Mouse (Mus musculus) testis, adult 2 months (tissue): ENCODE measurements around the gene Aox2.

Source experiments
- CTCF ChIP-seq: fragments of 200-500 bp; IDR thresholded peaks from 2 replicates; pipeline ENCODE4 v1.5.1; 2012; ENCODE audit warnings: low read depth, mild to moderate bottlenecking, inconsistent platforms, low read length, moderate library complexity; ENCODE audit not compliant: control insufficient read depth, insufficient read depth, insufficient replicate concordance
- POLR2A ChIP-seq: fragments of 200-500 bp; IDR thresholded peaks from 2 replicates; pipeline ENCODE4 v1.6.1; 2012; ENCODE audit warnings: low read depth, mild to moderate bottlenecking, inconsistent platforms, low read length, moderate library complexity; ENCODE audit not compliant: control insufficient read depth

DNA sequence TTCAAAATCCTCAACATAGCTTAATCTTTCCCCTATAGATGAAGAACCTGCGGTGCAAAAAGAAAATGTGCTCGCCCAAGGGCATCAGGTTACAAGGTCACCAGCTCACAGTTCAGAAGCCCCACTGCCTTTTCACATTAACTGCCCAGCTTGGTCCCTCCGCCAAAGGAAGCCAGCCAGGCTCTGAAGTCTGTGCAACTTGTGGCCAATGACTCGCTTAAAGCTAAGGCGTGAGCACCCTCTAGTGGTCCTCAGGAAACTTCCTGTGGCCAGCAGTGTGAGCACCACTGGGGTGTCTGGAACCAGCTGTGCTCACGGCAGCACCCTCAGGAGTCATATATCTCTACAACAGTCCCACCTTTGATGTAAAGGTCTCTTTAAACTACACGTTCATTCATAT lies 18.2 kb downstream of the Aox2 start:
- TF ChIP-seq CTCF: peak; percentile 74; the same call in 1 of the 2 replicates
- TF ChIP-seq POLR2A: no peak
